Mouse (Mus musculus) midbrain, embryonic 16.5 days (tissue): ENCODE measurements around the gene Qdpr. TPM values are rescaled to one million over a fixed set of nuclear protein-coding genes. Genes with fewer than 3 reads are reported as not detected.

Source experiments
- ATAC-seq: fragments of 200-750 bp; cut with Nextera tagmentation; 2 replicates; pipeline ENCODE4 v1.8.0; 2017; ENCODE audit warnings: moderate TSS enrichment
- H3K27ac ChIP-seq: fragments of 300-500 bp; sonication (generic); 2 replicates; pipeline ENCODE4 v1.5.1; 2014; ENCODE audit warnings: mild to moderate bottlenecking, low read length, mixed read lengths
- H3K27me3 ChIP-seq: fragments of 300-500 bp; sonication (generic); 2 replicates; pipeline ENCODE4 v1.6.1; 2014; ENCODE audit warnings: low read depth, low read length, mixed read lengths; ENCODE audit not compliant: control insufficient read depth, insufficient read depth
- H3K36me3 ChIP-seq: fragments of 300-500 bp; sonication (generic); 2 replicates; pipeline ENCODE4 v1.6.1; 2014; ENCODE audit warnings: mild to moderate bottlenecking, low read length, moderate library complexity, mixed read lengths; ENCODE audit not compliant: control insufficient read depth, insufficient read depth
- H3K4me1 ChIP-seq: fragments of 300-500 bp; sonication (generic); 2 replicates; pipeline ENCODE4 v1.6.1; 2014; ENCODE audit warnings: mild to moderate bottlenecking, low read length, mixed read lengths; ENCODE audit not compliant: control insufficient read depth, insufficient read depth
- H3K4me2 ChIP-seq: fragments of 300-500 bp; sonication (generic); 2 replicates; pipeline ENCODE4 v1.6.1; 2014; ENCODE audit warnings: mild to moderate bottlenecking, low read length, mixed read lengths
- H3K4me3 ChIP-seq: fragments of 300-500 bp; sonication (generic); 2 replicates; pipeline ENCODE4 v1.5.1; 2014; ENCODE audit warnings: low read depth, mild to moderate bottlenecking, low read length, moderate library complexity, mixed read lengths
- H3K9ac ChIP-seq: fragments of 300-500 bp; sonication (generic); 2 replicates; pipeline ENCODE4 v1.6.1; 2014; ENCODE audit warnings: low read depth, low read length, mixed read lengths
- H3K9me3 ChIP-seq: fragments of 300-500 bp; sonication (generic); replicated peaks from 2 replicates; pipeline ENCODE4 v1.6.1; 2014; ENCODE audit warnings: mild to moderate bottlenecking, low read length, mixed read lengths; ENCODE audit not compliant: control insufficient read depth, poor library complexity, severe bottlenecking
- WGBS: fragments of 180-500 bp; shearing (Covaris S2); extraction: QIAGEN DNeasy Blood & Tissue Kit; methylation state at CpG from one replicate; pipeline ENCODE4 v1.1.7; 2014; 5-methylcytosine and 5-hydroxymethylcytosine counted together
- polyA plus RNA-seq: library from polyadenylated mRNA; unstranded; fragments of >200 nt; fragmentation: Nextera tagmentation; extraction: Ambion mirVana; gene quantifications from 2 replicates; pipeline ENCODE4 v1.2.1, GENCODE M21; 2015

Qdpr gene
- polyA plus RNA-seq, result 112 and 127 TPM in 2 replicates

- under 1% methylated on average over 70 of the region's 70 CpGs for WGBS
Measured at GRCm38 (mm10) chr5:45449831-45450716, at the start of gene Qdpr. Gene Qdpr, minus strand, starts transcription at chr5:45450236.

GRCm38 (mm10) chr5:45497564-45497963, 47.5 kb upstream of the Qdpr start:
- Histone ChIP-seq H3K27me3 (no peaks in the 10 kb centered on the region), H3K36me3 (no peaks in the 10 kb centered on the region), H3K27ac (no peak overlapping the region), H3K4me2 (no peak overlapping the region), H3K9me3 (no peaks in the 10 kb centered on the region), H3K4me1 (peaks cover 8% of the 10 kb centered on the region), H3K4me3 (no peak overlapping the region), H3K9ac (no peak overlapping the region)
- 86% methylated on average over 5 of the region's 5 CpGs for WGBS
- no peak for ATAC-seq

More at GRCm38 (mm10) chr5:45449831-45450716, at the start of gene Qdpr:
- H3K27ac ChIP-seq, result peak within 1 kb of the TSS; percentile 55; the same call in 1 of the 2 replicates
- no peaks in the 10 kb centered on the region for H3K27me3 ChIP-seq
- H3K4me1 ChIP-seq, result peaks cover 15% of the 10 kb centered on the region
- H3K9me3 ChIP-seq, result no peaks in the 10 kb centered on the region
- H3K4me2 ChIP-seq, result peak within 1 kb of the TSS; percentile 97
- peak within 1 kb of the TSS; percentile 75 for H3K9ac ChIP-seq
- peak within 1 kb of the TSS; percentile 78 for H3K4me3 ChIP-seq
- peak; percentile 99 for ATAC-seq
- H3K36me3 ChIP-seq, result no peaks in the 10 kb centered on the region

GRCm38 (mm10) chr5:45496930-45497550, 47.0 kb upstream of the Qdpr start:
- 87% methylated on average over 12 of the region's 12 CpGs for WGBS
- ATAC-seq, result no peak
- Histone ChIP-seq H3K4me2 (no peak overlapping the region), H3K4me1 (peaks cover 9% of the 10 kb centered on the region), H3K9ac (no peak overlapping the region), H3K27ac (no peak overlapping the region), H3K9me3 (no peaks in the 10 kb centered on the region), H3K27me3 (no peaks in the 10 kb centered on the region), H3K36me3 (no peaks in the 10 kb centered on the region), H3K4me3 (no peak overlapping the region)

- H3K4me2 ChIP-seq, result no peak overlapping the region
- H3K4me3 ChIP-seq, result no peak overlapping the region
- no peaks in the 10 kb centered on the region for H3K36me3 ChIP-seq
- no peak overlapping the region for H3K27ac ChIP-seq
- no peak for ATAC-seq
- peaks cover 9% of the 10 kb centered on the region for H3K4me1 ChIP-seq
- no peaks in the 10 kb centered on the region for H3K9me3 ChIP-seq
- 93% methylated on average over 4 of the region's 4 CpGs for WGBS
- H3K9ac ChIP-seq, result no peak overlapping the region
- H3K27me3 ChIP-seq, result no peaks in the 10 kb centered on the region
Measured at GRCm38 (mm10) chr5:45496479-45496878, 46.4 kb upstream of the Qdpr start.

- no peak overlapping the region for H3K9ac ChIP-seq
- H3K9me3 ChIP-seq, result no peaks in the 10 kb centered on the region
- no peaks in the 10 kb centered on the region for H3K27me3 ChIP-seq
- no peaks in the 10 kb centered on the region for H3K36me3 ChIP-seq
- no peak overlapping the region for H3K4me3 ChIP-seq
- peaks cover 9% of the 10 kb centered on the region for H3K4me1 ChIP-seq
- no peak overlapping the region for H3K27ac ChIP-seq
- no peak for ATAC-seq
- H3K4me2 ChIP-seq, result no peak overlapping the region
Measured at GRCm38 (mm10) chr5:45496042-45496441, 46.0 kb upstream of the Qdpr start.

GRCm38 (mm10) chr5:45495429-45495975, 45.5 kb upstream of the Qdpr start:
- 90% methylated on average over 3 of the region's 3 CpGs for WGBS
- ATAC-seq, result no peak
- H3K9ac ChIP-seq, result no peak overlapping the region
- H3K4me1 ChIP-seq, result peaks cover 9% of the 10 kb centered on the region
- no peaks in the 10 kb centered on the region for H3K9me3 ChIP-seq
- H3K27ac ChIP-seq, result no peak overlapping the region
- H3K36me3 ChIP-seq, result no peaks in the 10 kb centered on the region
- H3K4me3 ChIP-seq, result no peak overlapping the region
- H3K27me3 ChIP-seq, result no peaks in the 10 kb centered on the region
- H3K4me2 ChIP-seq, result no peak overlapping the region

GRCm38 (mm10) chr5:45494093-45494755, 44.2 kb upstream of the Qdpr start:
- H3K27ac ChIP-seq, result no peak overlapping the region

GRCm38 (mm10) chr5:45493191-45494092, 43.4 kb upstream of the Qdpr start, which contains the start of gene Lap3:
Gene Lap3, plus strand, starts transcription at chr5:45493374.
- peak within 1 kb of the TSS; percentile 60 for H3K27ac ChIP-seq

More at GRCm38 (mm10) chr5:45494093-45494755, 44.2 kb upstream of the Qdpr start:
- H3K9me3 ChIP-seq, result no peaks in the 10 kb centered on the region
- no peaks in the 10 kb centered on the region for H3K36me3 ChIP-seq
- H3K4me1 ChIP-seq, result peaks cover 9% of the 10 kb centered on the region
- WGBS, result 70% methylated on average over 9 of the region's 9 CpGs
- peak overlapping the region; percentile 80 for H3K4me3 ChIP-seq
- H3K4me2 ChIP-seq, result peak overlapping the region; percentile 84
- no peak for ATAC-seq
- no peaks in the 10 kb centered on the region for H3K27me3 ChIP-seq
- peak overlapping the region; percentile 76; the same call in 1 of the 2 replicates for H3K9ac ChIP-seq

More at GRCm38 (mm10) chr5:45493191-45494092, 43.4 kb upstream of the Qdpr start, which contains the start of gene Lap3:
- Histone ChIP-seq H3K9me3 (no peaks in the 10 kb centered on the region), H3K9ac (peak within 1 kb of the TSS; percentile 76), H3K4me1 (peaks cover 9% of the 10 kb centered on the region), H3K36me3 (no peaks in the 10 kb centered on the region), H3K4me3 (peak within 1 kb of the TSS; percentile 80), H3K27me3 (no peaks in the 10 kb centered on the region), H3K4me2 (peak within 1 kb of the TSS; percentile 84)
- ATAC-seq, result peak; percentile 95
- under 1% methylated on average over 76 of the region's 78 CpGs for WGBS
